ENCODE assay signal across 23 mouse cellular contexts in genomic region chrX:142410060-142410459, GRCm38 (mm10).
"Had no signal": no experiment of that assay in that cellular context is flagged by ENCODE, and none has a peak within 500 bp of the region (broad histone marks: within the 10 kb centered on the region; RNA-seq: fewer than 3 reads in every experiment).

No protein-coding gene starts in this region.

- H3K36me3 ChIP-seq: heart, embryonic 13.5 days; heart, embryonic 15.5 days; hindbrain, embryonic 13.5 days; hindbrain, embryonic 15.5 days; kidney, embryonic 15.5 days; limb, embryonic 13.5 days; limb, embryonic 15.5 days had no signal

- H3K4me1 ChIP-seq: heart, embryonic 13.5 days; heart, embryonic 15.5 days; hindbrain, embryonic 13.5 days; hindbrain, embryonic 15.5 days; kidney, embryonic 15.5 days; limb, embryonic 13.5 days; limb, embryonic 15.5 days had no signal

- ATAC-seq: hindbrain, postnatal 0 days; intestine, embryonic 16.5 days had no signal

- H3K9me3 ChIP-seq: heart, embryonic 13.5 days; heart, embryonic 15.5 days; hindbrain, embryonic 13.5 days; hindbrain, embryonic 15.5 days; kidney, embryonic 15.5 days; limb, embryonic 13.5 days; limb, embryonic 15.5 days had no signal

- H3K4me2 ChIP-seq: heart, embryonic 11.5 days; heart, embryonic 13.5 days; heart, embryonic 15.5 days; hindbrain, embryonic 13.5 days; hindbrain, embryonic 15.5 days; kidney, embryonic 15.5 days; limb, embryonic 13.5 days; limb, embryonic 15.5 days had no signal

- H3K27ac ChIP-seq: heart, adult 2 months; heart, embryonic 13.5 days; heart, embryonic 15.5 days; hindbrain, embryonic 13.5 days; hindbrain, embryonic 15.5 days; hindbrain, postnatal 0 days; kidney, embryonic 15.5 days; kidney, postnatal 0 days; left cerebral cortex, adult 2 months; limb, embryonic 13.5 days; limb, embryonic 15.5 days had no signal

- DNase-seq: gastrocnemius, postnatal 14 days; gastrocnemius, postnatal 36 days; heart, adult 11 months; heart, adult 2 months; heart, postnatal 14 days; heart, postnatal 36 days; kidney, adult 11 months; kidney, adult 2 months; kidney, adult 9 months; kidney, postnatal 14 days; kidney, postnatal 36 days had no signal

- H3K4me3 ChIP-seq: heart, adult 2 months; heart, embryonic 13.5 days; heart, embryonic 15.5 days; hindbrain, embryonic 13.5 days; hindbrain, embryonic 15.5 days; kidney, embryonic 15.5 days; left cerebral cortex, adult 2 months; limb, embryonic 13.5 days; limb, embryonic 15.5 days had no signal

- H3K27me3 ChIP-seq: heart, embryonic 13.5 days; heart, embryonic 15.5 days; hindbrain, embryonic 15.5 days; limb, embryonic 15.5 days had no signal

- H3K9ac ChIP-seq: heart, embryonic 13.5 days; heart, embryonic 15.5 days; hindbrain, embryonic 13.5 days; hindbrain, embryonic 15.5 days; kidney, embryonic 15.5 days; limb, embryonic 13.5 days; limb, embryonic 15.5 days had no signal
